Mouse (Mus musculus) frontal cortex, postnatal 25 days (tissue): Measurements from ENCODE around the gene Taf12.

Source experiments
- DNase-seq, 2 experiments: peaks; one replicate each; pipeline ENCODE4 v3.0.0; 2022; ENCODE audit warnings: low spot score in 2 of 2

The Taf12 gene

DNA sequence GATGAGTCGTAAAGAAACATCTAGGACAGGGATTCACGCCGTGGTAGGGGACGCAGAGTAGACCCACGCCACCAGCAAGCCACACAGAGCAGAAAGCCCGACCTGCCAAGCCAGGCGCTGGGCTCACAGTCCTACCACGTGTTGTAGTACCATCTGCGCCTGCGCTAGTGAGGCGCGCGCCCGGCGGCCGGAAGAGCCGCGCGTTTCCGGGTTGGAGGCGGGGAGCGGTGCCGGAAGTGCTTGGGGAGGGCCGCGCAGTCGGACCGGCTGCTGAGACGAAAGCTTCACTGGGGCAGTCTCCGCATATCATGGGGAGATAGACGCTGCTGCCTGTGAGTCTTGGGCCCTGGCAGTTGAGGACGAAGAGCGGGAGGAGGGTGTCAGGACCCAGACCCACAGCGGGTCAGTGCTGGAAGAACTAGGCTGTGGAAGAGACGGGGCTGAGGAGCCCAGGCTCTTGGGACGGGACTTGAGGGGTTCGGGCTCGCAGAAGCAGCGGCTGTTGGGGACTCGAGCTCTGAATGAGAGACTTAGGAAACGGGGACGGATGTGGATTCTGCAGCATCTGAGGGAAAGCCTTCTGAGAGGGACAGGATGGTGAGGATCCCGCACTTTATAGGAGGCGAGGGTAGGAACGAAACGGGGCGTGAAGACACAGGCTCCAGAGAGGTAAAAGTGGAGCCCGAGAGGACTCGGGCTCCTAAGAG is at the start of gene Taf12:
Gene Taf12 (plus strand): TSS at position 220 of the 707 bp plus-strand sequence.
- DNase-seq, result peak; percentile 75 to 82

DNA sequence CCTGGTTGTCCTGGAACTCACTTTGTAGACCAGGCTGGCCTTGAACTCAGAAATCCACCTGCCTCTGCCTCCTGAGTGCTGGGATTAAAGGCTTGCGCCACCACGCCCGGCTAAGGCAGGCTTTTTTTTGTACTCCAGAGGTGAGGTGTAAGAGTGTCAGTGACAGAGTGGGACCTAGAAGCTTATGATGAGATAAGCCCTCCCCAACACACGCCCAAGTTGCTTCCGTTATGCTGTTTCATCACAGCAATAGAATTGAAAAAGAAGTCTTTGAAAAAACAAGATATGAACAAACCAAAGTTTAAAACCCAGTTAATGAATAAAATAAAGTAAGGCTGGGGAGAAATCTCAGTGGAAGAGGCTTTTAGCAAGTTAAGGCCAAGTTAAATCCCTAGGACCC is 43.8 kb upstream of the Taf12 start:
- DNase-seq, result no peak

DNA sequence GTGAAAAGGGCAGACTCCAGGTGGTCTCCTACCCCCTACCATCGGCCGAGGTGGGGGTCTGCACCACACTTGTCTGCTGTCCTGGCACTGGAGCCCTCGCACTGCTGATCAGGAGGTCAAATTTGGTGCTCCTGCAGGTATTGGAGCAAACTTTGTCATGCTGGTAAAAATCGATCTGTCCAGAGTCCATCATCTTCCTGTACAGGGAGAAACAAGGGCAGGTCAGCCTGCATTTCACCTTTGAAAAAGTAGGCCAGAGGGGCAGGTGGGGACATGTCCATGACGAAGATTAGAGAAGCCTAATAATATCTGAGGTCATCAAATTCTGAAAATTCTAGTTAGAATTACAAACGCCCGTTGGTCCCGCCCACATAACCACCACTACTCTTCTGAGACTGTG is 39.5 kb upstream of the Taf12 start:
- DNase-seq, result no peak

DNA sequence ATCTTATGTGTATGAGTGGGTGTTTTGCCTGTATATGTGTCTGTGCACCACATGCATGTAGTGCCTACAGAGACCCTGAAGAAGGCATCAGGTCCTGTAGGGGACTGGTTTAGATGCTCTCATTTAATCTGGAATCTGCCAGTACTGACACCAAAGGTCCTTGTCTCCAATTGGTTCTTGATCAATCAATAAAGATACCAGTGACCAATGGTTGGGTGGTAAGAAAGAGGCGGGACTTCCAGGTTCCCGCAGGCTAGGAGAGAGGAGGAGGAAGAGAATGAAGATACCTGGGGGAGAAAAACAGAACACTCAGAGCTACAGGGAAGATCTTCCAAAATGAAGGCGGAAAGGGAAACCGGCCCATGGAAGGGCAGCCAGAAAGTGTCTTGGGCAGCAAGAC is 35.8 kb upstream of the Taf12 start:
- DNase-seq, result no peak

DNA sequence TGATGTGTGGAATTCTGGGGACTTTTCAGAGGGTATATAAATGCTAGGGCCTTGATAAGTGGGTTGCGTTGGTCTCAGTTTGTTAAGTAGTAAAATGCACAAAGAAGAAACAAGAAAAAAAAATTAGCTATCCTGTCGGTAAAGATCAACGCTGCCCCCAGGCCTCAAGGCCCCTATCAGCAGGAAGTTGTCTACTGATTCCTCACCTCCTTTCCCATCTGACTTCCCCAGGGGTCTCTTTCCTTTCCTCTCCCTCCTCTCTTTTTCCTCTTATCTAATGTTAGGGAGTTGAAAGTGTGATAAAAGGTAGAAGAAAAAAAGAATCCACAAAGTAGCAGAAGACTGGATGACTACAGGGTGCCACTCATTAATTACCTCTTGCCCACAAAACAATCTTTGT is 33.8 kb upstream of the Taf12 start:
- DNase-seq, result no peak

DNA sequence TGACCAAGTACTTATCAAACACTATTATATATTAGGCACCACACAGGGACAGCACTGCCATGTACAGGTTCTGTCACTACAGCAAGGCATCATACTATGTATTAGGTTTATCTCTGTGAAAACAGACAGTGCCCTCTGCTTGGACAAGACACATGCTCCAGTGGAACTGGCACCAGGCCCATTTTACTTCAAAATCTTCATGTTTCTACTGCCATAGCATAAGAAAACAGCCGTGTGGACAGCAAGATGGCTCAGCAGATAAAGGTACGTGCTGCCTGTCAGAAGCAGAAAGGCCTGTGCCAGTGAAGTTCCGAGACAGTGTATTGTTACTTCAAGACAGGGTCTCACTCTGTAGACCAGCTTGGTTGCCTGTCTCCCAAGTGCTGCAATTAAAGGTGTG is 33.0 kb upstream of the Taf12 start:
- no peak for DNase-seq

DNA sequence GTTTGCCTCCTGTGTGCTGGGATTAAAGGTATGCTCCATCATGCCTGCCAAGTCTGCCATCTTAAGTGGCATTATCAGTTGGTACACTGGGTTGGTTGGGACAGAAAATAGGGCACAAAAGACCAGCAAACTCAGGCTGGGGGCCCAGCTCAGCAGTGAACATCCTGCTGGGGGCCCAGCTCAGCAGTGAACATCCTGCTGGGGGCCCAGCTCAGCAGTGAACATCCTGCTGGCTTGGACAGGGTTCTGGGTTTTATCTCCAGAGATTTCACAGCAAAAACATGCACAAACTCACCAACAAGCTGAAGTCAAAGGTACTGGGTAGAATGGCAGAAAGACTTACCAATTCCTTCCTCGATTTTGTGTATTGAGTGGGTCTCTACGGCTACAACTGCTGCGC is 28.5 kb upstream of the Taf12 start:
- DNase-seq, result no peak

DNA sequence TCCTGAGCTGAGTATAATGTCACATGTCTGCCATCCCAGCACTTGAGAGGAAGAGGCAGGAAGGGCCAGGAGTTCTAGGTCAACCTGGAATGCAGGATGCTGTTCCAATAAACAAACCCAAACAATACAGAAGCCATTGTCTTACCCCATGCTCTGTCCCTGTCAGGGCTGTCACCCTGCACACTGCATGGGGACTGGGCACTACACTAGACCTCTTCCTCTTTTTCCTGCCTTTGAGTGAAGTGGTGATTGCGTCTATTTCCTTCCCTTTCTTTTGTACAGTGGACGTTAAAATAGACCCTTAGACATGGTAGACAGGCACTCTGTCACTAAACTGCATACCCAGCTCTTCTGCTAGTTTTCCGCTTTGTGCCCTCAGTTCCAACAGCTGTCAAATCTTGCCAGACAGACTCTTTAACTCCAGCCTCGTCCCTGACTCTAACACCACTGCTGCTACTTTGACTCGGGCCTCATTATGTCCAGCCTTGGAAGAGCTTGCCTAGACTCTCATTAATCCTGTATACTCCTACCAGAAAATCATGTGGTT is 26.7 kb upstream of the Taf12 start:
- no peak for DNase-seq

DNA sequence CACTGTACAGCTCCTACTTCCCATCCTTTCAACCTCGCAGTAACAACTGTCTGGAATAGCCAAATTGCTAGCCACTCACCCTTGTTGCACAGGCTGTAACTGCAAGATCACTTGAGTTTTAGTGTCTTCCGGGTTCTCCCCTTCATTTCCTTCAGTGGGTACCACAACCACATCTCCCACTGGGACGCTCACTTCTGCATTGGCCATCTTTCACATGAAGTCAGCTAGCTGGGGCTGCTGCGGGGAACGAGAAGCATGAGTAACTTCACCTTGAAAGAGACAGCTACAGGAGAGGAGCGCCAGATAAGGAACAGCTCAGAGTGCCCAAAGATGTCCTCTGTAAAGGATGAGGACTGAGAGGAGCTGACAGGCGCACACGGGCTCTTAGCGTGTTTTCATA is 22.6 kb upstream of the Taf12 start:
- DNase-seq, result no peak

DNA sequence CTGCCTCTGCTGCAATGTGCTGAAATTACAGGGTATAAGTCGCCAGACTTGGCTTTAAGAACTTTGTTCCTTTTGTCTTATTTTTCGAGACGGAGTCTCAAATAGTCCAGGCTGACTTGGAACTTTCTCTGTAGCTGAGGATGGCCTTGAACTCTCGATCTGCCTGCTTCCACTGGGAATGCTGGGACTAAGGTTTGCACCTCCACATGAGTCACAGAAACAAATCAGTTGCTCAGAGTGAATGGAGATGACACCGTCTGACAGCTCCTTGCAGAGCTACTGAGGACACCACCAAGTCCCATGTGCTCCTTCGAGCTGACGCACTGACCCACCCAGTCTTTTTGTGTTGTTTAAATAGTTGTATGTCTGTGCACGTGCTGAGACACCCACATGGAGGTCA is 21.0 kb upstream of the Taf12 start:
- no peak for DNase-seq

DNA sequence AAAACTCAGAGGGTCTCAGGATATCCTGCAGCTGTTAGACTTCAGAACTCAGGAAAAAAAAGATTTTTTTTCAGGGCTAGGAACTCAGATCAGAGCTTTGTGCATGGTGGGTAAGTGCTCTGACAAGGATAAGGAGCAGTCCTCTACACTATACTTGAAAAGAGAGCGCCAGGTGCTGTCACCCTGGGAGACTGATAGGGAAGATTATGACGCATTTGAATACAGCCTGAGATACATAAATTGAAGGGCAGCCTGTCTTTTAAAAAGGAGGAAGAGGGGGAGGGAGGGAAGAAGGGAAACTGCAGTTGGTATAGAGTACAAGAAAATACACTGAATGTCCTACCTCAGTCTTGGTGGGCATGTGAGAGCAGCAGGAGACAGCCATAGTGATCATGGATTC is 20.6 kb upstream of the Taf12 start:
- DNase-seq, result no peak

DNA sequence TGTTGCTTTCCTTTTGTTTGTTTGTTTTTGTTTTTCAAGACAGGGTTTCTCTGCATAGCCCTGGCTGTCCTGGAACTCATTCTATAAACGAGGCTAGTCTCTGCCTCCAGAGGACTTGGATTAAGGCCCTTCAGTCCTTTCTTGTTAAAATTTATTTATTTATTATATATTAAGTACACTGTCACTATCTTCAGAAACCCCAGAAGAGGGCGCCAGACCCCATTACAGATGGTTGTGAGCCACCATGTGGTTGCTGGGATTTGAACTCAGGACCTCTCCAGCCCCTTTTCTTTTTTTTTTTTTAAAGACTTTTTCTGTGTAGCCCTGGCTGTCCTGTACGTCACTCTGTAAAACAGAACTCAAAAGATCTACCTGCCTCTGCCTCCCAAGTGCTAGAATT is 19.2 kb upstream of the Taf12 start:
- DNase-seq, result no peak

DNA sequence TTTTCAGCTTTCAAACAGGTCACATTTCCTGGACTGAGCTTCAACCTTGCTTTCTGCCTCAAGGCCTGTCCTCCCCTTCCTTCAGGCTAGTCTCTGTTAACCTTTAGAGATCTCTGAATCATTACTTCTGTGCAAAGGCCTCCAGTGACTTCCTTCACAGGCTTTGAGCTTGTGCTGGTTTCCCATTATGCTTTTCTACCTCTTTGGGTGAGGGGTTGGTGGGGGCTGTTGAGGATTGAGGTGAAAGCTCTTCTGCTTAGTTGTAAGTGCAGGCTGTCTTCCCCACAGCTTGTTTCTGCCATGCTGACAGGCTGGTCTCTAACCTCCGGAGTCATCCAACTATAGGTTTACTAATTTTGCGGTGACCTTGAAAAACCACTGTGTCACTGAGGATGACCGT is 17.8 kb upstream of the Taf12 start:
- no peak for DNase-seq

DNA sequence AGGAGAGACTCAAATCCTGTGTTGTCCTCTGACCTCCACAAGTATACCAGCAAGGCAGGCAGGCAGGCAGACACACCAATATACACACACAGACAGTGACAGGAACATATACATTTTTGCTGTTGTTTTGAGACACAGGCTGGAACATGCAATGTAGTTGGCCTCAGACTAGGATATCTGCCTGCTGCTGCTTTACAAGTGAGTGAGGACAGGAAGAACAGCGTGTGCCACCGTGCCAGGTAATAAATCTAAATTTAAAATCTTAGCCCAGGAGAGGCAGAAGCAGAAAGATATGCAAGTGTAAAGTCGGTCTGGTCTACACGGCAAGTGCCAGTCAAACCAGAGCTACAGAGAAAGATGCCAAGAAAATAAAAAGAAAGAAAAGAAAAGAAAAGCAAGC is 14.9 kb upstream of the Taf12 start:
- DNase-seq, result no peak

DNA sequence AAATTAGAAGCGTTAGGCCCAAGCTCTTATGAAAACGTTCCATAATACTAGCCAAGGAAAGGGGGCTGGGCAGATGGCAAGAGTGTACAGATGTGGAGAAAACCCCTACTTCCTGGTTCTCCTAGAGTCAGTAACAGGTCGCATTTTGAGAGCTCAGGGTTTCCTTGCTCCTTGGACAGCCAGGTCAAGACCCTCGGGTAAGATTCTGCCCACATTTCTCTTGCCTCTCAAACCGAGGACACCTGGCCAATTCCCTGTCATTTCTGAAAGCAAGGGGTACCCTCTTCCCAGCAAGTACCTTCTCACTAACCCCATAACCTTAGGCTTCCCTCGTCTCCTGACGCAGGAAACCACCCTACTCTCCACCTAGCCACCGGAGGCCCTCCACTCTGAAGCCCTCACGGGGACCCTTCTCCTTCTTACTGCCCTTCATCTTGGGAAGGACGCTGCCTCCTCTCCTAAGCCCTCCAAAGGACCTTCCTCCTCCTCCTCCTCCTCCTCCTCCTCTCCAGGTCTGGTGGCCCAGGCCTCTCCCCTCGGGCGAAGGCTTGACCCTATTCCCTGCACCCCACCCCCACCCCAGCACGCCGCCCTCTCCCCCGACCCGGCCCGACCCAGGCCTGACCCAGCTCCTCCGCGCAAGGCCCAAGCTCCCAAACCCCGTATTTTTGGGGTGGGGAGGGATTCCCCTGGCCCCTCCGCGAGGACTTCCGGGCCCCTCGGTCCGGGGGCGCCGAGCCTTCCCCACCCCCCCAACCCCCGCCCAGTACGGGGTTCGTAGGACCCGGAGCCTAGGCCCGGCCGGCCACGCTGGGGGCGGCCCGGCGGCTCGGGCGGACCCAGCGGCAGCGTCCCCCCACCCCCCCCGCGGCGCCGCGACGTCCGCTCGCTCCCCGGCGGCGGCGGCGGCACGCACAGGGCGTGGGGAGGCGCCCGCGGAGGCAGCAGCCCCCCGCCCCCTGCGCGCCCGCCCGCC is 13.5 kb upstream of the Taf12 start:
- DNase-seq, result no peak

DNA sequence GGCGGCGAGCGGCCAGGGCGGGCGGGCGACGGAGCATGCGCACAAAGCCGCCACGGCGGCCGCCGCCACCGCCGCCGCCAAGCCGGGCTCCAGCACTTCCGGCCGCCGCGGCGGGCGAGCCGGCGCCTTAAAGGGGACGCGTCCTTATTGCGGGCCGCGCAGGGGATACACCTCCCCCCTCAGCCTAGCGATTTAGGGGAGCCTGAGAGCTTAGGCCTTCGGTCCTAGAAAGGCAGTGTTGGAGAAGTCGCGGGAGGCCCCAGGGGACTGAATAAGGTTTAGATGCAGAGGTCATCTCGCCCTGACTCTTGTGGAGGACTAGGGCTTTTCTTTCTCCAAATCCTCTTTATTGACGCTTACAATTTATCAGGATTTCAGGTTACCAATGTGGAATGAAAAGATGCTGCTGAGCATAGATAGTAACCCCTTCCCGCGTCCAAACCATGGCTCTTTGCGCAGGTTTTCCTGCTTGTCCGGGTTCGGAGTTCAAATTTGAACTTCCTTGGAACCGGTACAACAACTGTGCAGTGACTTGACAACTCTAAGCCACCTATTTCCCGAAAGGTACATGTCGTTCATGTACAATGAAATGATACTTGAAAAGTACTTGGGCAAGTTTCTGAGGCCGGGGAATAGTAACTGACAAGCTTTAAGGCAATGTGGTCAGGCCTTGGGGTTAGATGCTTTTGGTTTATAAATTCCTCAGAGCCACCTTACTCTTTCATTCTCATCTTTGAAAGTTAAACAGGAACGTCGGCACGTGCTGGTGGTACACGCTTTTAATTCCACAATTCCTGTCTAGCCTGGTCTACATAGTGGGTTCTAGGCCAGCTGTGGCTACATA is 12.4 kb upstream of the Taf12 start, which contains the start of gene Gmeb1:
Gene Gmeb1 (minus strand): TSS at position 89 of the 844 bp plus-strand sequence.
- peak; percentile 46 to 49 for DNase-seq

DNA sequence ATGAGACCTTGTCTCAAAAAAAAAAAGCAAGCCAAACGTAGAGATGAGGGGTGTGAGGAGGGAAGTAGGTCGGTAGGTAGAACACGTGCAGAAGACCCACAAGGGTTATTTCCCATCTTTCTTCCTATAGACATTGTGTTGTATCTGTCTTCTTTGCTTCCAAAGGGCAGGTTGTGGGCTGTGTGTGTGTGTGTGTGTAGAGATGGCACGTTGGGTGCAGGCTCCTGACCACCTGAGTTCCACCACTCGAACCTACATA is 11.9 kb upstream of the Taf12 start:
- no peak for DNase-seq

DNA sequence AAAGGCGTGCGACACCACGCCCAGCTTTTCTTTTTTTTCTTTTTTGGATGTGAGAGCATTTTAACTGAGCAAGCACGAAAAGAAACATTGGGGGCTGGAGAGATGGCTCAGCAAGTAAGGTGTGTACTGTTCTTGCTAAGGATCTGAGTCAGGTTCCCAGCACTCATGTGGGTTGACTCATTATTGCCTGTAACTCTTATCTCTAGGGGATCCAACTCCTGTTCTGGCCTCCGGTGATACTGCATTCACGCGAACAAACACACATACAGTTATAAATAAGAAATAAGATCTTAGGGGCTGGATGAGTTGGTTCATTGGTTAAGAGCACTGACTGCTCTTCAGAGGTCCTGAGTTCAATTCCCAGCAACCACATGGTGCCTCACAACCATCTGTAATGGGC is 10.9 kb upstream of the Taf12 start:
- DNase-seq, result no peak

DNA sequence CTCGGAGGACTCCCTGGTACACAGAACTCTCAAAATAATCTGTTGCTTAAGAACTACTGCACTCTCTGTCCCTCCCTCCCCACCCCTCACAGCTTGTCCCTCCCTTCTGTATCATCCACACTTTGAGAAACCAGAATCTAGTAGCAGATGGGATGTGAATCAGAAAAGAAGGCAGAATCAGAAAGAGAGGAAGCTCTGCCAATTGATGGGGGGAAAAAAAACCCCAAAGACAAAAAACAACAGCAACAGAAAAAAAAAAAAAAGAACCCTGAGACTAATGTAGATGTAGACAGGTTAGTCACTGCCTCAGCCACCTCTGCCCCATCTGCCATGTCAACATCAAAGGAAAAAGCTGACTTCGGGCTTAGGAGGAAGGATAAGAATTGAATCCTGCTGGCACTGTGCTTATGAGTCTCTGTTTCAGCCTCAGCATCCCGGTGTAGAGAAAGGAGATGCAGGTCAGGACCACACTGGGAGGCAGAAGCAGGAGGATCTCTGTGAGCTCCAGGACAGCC is 7.3 kb upstream of the Taf12 start:
- DNase-seq, result no peak

DNA sequence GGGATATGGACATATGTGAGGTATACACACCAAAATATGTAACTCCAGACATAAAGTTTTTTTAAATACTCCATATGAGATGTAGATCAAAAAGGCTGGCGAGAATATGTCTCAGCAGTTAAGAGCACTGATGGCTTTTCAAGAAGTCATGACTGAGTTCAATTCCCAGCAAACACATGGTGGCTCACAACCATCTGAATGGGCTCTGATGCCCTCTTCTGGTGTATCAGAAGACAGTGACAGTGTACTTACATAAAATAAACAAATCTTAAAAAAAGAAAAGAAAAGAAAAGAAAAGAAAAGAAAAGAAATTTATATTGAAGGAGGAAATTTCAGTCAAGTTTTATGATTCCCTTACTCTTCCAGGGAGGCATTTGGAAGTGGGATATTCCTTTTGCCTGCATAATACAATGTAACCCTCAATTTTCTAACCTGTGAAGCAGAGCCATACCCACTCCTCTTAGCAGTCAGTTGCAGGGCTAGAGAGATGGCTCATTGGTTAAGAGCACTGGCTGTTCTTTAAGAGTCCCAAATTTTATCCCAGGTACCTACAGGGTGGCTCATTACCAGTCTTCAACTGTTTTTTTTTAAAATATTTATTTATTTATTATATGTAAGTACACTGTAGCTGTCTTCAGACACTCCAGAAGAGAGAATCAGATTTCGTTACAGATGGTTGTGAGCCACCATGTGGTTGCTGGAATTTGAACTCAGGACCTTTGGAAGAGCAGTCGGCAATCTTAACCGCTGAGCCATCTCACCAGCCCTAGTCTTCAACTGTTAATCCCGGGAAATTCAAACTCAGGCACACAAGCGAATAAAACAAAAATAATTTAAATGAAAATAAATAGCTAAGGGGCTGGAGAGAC is 5.1 kb upstream of the Taf12 start:
- no peak for DNase-seq
